Mouse (Mus musculus) embryonic fibroblast, embryonic 13.5 days (primary cell): Measurements from ENCODE around the gene Bst2. TPM values are rescaled to one million over a fixed set of nuclear protein-coding genes. Genes with fewer than 3 reads are reported as not detected.

Experiments used
- H3K27ac ChIP-seq: 2 replicates; pipeline ENCODE4 v1.5.1; 2012; ENCODE audit warnings: low read length, control low read depth, inconsistent platforms; ENCODE audit not compliant: insufficient read depth
- H3K4me1 ChIP-seq: 2 replicates; pipeline ENCODE4 v1.6.1; 2011; ENCODE audit warnings: low read length; ENCODE audit not compliant: control insufficient read depth, insufficient read depth
- H3K4me3 ChIP-seq: 2 replicates; pipeline ENCODE4 v1.5.1; 2011; ENCODE audit warnings: mild to moderate bottlenecking, control low read depth, low read length; ENCODE audit not compliant: insufficient read depth
- CTCF ChIP-seq: IDR thresholded peaks from 2 replicates; pipeline ENCODE4 v1.5.1; 2011; ENCODE audit warnings: mild to moderate bottlenecking, control low read depth, low read length, moderate library complexity, borderline replicate concordance; ENCODE audit not compliant: insufficient read depth
- POLR2A ChIP-seq: IDR thresholded peaks from 2 replicates; pipeline ENCODE4 v1.6.1; 2011; ENCODE audit warnings: low read depth, mild to moderate bottlenecking, control low read depth, low read length, moderate library complexity
- polyA plus RNA-seq: library from polyadenylated mRNA; stranded (reverse); fragments of >200 nt; gene quantifications from 2 replicates; pipeline ENCODE4 v1.2.4, GENCODE M21; 2011; ENCODE audit warnings: low read depth; ENCODE audit not compliant: missing spikeins, insufficient read length

Bst2 gene
- polyA plus RNA-seq, 1 experiment = 107 TPM

DNA sequence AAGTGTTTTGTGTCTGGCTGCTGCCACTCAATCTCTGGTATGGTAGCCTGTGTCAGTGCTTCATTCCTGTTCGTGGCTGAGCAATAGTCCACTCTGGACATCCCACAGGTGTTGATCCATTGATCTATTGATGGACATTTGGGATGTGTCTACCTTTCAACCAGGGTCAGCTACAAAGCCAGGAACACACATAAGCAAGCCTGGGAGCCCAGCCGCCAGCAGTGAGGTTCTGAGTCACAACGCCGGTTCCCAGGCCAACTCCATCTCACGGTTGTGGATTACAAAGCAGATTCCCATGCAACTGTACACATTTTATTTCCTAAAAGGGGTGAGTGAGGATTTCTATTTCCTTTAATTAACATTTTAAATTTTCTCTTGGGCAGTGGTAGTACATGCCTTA, 23.5 kb upstream of the Bst2 start:
- Histone ChIP-seq H3K27ac (no peak overlapping the region), H3K4me3 (no peak overlapping the region), H3K4me1 (no peaks in the 10 kb centered on the region)
- no peak for TF ChIP-seq POLR2A
- TF ChIP-seq CTCF = no peak

DNA sequence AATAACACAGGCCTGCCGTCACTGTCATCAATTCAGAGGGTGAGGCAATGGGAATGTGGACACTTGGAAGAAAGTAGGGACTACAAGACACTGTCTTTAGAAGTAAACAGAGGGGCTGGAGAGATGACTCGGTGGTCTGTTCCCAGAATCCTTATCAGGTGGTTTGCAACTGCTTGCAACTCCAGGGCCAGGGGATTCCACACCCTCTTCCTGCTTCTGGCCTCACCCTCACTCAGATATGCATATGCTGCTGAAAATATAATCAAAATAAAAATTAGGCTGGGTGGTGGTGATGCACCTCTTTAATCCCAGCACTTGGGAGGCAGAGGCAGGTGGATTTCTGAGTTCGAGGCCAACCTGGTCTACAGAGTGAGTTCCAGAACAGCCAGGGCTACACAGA, 22.8 kb upstream of the Bst2 start:
- Histone ChIP-seq H3K4me3 (no peak overlapping the region), H3K4me1 (no peaks in the 10 kb centered on the region), H3K27ac (no peak overlapping the region)
- no peak for TF ChIP-seq POLR2A
- no peak for TF ChIP-seq CTCF

DNA sequence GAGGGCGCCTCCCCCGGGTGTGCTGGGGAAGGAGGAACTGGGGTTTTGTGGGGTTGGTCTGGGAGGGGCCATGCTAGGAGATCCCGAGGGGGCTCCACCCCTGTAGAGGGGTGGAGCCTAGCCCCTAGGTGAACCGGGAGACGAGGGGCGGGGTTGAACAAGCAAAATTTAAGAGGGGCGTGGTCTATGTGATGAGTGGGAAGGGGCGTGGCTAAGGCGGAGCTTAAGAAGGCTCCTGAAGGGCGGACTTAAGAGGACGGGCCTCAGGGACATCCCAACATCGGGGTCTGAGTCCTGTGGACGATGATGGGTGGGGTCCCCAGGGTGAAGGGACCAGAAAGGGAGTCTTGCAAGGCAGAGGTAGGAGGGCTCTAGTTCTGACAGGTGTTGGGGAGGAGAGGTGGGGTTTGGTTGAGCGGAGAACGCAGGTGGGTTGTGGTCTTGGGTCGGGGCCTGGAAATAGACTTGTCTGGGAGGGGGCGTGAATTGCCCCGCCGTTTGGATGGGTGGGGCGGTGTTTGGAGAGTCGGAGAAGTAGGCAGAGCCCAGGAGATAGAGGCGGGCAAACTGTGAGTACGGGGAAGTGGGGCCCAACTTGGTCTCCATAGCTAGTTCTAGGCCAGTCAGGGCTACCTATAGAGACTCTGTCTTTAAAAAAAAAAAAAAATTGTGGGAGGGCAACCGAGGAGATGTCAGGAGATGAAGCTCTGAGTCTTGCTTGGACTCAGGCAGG, 21.9 kb upstream of the Bst2 start:
- H3K4me1 ChIP-seq = no peaks in the 10 kb centered on the region
- H3K27ac ChIP-seq = no peak overlapping the region
- TF ChIP-seq POLR2A = 0 out of 2 replicates have a peak, but pooled peaks have one; percentile 13
- no peak for TF ChIP-seq CTCF
- peak overlapping the region; percentile 22 for H3K4me3 ChIP-seq

DNA sequence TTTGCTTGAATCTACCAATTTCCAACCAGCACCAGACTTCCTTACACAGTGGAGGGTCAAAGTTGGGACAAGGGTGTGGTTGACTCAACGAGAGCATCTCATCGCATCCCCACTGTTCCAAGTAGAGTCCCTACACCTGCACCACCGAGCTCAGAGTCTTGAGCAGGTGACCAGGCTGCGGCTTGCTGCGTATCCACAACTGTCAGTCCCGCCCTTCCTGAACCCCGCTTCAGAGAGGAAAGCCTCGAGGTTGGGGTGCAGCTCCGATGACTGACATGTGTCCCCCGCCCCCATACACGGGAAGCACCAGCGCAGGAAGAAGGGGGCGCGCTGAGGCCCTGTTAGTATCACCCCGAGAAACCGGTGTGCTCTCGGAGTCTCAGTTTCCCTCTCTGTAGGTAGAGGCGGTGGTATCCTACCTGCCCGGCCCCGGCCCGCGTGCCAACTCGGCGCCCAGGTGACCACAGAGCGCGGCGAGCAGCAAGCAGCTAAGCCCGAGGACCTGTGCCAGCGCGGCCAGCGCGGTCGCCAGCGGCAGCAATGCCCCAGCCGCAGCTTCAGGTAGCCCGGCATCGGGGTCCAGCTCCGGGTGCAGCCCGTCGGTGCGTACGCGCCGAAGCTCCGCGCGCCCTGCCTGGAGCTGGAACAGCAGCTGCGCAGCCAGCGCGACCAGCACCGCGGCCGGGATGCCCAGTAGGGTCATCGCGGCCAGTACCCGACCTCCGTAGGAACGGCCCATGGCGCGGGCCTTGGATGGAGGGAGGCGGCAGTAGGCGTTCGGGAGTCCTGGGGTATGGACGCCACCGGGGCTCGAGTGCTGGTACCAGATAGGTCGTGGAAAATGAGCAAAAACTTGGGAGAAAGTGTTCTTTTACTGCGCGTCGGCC, 21.1 kb upstream of the Bst2 start, which contains the start of gene Tmem221:
Gene Tmem221 (minus strand): TSS at position 801 of the 887 bp plus-strand sequence.
- Histone ChIP-seq H3K4me1 (no peaks in the 10 kb centered on the region), H3K27ac (no peak within 1 kb of the TSS), H3K4me3 (peak within 1 kb of the TSS; percentile 22)
- no peak for TF ChIP-seq POLR2A
- no peak for TF ChIP-seq CTCF

DNA sequence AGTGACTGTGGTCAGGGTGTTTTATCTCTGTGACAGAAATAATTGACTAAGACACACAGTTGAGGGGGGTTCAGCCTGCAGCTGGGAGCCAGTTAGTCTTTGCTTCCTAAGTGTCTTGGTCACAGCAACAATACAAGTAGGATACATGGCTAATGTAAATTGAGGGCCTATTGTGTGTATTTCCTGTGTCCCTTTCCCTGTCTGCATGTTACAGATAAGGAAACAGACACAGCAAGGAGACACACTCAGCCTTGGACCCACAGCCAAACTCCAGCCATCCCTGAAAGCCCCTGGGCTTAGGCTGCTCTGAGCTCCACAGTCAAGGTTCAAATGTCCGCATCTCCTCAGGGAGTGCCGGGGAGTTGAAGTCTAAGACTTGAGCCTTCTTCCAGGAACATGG, 17.4 kb upstream of the Bst2 start:
- no peak overlapping the region for H3K4me3 ChIP-seq
- no peak overlapping the region for H3K27ac ChIP-seq
- H3K4me1 ChIP-seq = no peaks in the 10 kb centered on the region
- TF ChIP-seq POLR2A (no peak), CTCF (no peak)

DNA sequence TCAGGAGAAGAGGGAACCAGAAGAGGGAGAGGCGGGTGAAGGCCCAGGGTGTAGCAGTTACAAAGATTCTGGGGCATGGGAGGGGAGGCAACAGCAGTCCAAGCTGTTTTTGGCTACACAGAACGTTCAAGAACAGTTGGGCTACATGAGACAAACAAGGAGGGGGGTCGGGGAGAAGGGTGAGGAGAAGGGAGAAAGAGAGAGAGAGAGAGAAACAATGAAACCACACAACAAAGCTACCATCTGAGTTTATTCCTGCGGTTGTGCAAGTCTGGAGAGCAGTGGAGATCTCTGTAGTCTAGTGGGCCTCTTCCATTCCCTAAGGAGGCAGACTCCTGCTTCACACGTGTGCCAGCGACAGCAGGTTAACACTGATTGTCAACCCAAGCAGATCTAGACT, 16.7 kb upstream of the Bst2 start:
- H3K4me1 ChIP-seq = no peaks in the 10 kb centered on the region
- TF ChIP-seq POLR2A = no peak
- no peak for TF ChIP-seq CTCF
- no peak overlapping the region for H3K4me3 ChIP-seq
- no peak overlapping the region for H3K27ac ChIP-seq

DNA sequence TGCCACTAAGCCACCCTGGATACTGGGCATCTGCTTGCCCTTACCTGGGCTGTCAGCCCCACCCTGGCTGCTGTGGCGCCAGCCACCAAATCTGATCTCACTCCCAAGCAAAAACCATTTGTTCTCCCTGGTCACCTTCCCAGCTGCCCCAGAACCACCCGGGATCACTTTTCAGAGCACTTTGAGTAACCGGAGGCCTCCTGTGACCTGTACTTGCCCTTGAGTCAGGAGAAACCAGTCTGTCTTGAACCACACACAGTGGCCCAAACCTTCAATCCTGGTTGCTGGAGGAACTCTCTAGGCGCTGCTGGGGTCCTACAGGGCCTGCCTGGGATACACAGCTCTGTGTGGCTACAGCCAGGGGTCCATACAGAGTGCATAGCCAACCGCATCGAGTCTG, 15.5 kb upstream of the Bst2 start:
- H3K27ac ChIP-seq = no peak overlapping the region
- no peaks in the 10 kb centered on the region for H3K4me1 ChIP-seq
- no peak for TF ChIP-seq POLR2A
- no peak for TF ChIP-seq CTCF
- H3K4me3 ChIP-seq = no peak overlapping the region

DNA sequence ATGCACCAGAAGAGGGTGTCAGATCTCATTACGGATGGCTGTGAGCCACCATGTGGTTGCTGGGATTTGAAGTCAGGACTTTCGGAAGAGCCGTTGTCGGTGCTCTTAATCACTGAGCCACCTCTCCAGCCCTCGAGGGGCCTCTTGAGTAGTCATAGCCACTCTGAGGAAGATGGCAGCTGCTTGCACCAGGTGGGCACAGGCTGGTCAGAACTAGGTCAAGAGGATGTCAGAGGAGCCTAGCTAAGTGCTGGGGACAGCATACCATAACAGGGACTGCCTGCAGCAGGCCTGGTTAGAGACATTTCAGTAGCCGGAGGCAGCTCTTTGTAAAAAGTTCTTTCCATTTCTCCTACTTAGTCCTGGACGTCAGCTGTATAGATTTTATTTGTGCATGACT, 13.5 kb upstream of the Bst2 start:
- TF ChIP-seq CTCF = no peak
- no peak for TF ChIP-seq POLR2A
- Histone ChIP-seq H3K4me1 (no peaks in the 10 kb centered on the region), H3K4me3 (no peak overlapping the region), H3K27ac (no peak overlapping the region)

DNA sequence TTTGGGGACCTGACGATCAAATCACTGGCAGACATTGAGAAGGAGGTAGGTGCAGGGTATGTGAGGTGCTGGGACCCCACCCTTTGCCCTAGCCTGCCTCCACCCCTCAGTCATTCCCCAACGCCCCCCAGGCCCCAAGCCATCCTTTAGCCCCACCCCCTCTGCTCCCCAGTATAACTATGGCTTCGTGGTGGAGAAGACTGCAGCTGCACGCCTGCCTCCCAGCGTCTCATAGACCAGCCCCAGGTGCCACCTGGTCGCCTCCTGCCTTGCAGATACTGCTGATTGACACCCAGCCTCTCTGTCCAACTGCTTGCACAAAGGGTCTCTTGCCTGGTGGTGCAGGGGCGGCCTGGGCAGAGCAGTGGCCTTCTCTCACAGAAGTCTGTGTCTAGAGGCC, 10.3 kb upstream of the Bst2 start:
- Histone ChIP-seq H3K4me1 (peaks cover 7% of the 10 kb centered on the region; the same call in 1 of the 2 replicates), H3K27ac (no peak overlapping the region), H3K4me3 (no peak overlapping the region)
- no peak for TF ChIP-seq CTCF
- TF ChIP-seq POLR2A = no peak

DNA sequence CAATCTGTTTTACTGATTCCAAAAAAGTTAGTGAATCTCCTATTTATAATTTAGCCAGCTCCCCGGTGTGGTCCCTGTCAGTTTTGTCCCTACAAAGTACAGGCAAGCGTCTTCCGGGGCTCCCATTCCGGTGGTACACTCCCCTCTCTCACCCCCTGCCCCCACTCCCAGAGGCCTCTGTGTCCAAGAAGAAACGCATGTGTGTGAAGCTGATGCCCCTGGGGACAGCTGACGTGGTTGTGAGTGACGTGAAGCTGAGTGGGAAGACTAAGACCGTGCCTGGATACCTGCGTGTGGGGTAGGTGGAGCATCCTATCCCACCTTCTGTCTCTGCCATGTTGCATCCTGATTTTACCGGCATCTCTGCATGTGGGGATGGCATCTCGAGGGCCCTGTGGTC, 7.8 kb upstream of the Bst2 start:
- TF ChIP-seq CTCF = no peak
- TF ChIP-seq POLR2A = no peak
- H3K27ac ChIP-seq = no peak overlapping the region
- H3K4me3 ChIP-seq = no peak overlapping the region
- H3K4me1 ChIP-seq = peaks cover 7% of the 10 kb centered on the region; the same call in 1 of the 2 replicates
